Mouse (Mus musculus) forebrain, embryonic 11.5 days (tissue): Measurements from ENCODE around the gene Ern2. TPM values are rescaled to one million over a fixed set of nuclear protein-coding genes. Genes with fewer than 3 reads are reported as not detected.

Experiments
- ATAC-seq: fragments of 200-750 bp; cut with Nextera tagmentation; replicated peaks from 2 replicates; pipeline ENCODE4 v1.8.0; 2017; ENCODE audit warnings: moderate TSS enrichment; ENCODE audit not compliant: low FRiP score
- DNase-seq: peaks from one replicate; pipeline ENCODE4 v3.0.0-alpha.2; 2017; ENCODE audit warnings: low spot score
- H3K27ac ChIP-seq: fragments of 300-500 bp; sonication (generic); 2 replicates; pipeline ENCODE4 v1.5.1; 2014; ENCODE audit warnings: low read depth, low read length
- H3K27me3 ChIP-seq: fragments of 300-500 bp; sonication (generic); 2 replicates; pipeline ENCODE4 v1.6.1; 2014; ENCODE audit warnings: mild to moderate bottlenecking, low read length, mixed read lengths; ENCODE audit not compliant: control insufficient read depth, insufficient read depth
- H3K36me3 ChIP-seq: fragments of 300-500 bp; sonication (generic); 2 replicates; pipeline ENCODE4 v1.6.1; 2014; ENCODE audit warnings: mild to moderate bottlenecking, low read length, moderate library complexity, mixed read lengths; ENCODE audit not compliant: control insufficient read depth, insufficient read depth
- H3K4me1 ChIP-seq: fragments of 300-500 bp; sonication (generic); replicated peaks from 2 replicates; pipeline ENCODE4 v1.6.1; 2014; ENCODE audit warnings: low read length, mixed read lengths; ENCODE audit not compliant: control insufficient read depth, insufficient read depth
- H3K4me2 ChIP-seq: fragments of 300-500 bp; sonication (generic); 2 replicates; pipeline ENCODE4 v1.6.1; 2014; ENCODE audit warnings: low read depth, mild to moderate bottlenecking, low read length, moderate library complexity, mixed read lengths; ENCODE audit not compliant: severe bottlenecking
- H3K4me3 ChIP-seq: fragments of 300-500 bp; sonication (generic); 2 replicates; pipeline ENCODE4 v1.5.1; 2014; ENCODE audit warnings: low read depth, low read length
- H3K9ac ChIP-seq: fragments of 300-500 bp; sonication (generic); 2 replicates; pipeline ENCODE4 v1.6.1; 2014; ENCODE audit warnings: low read length
- H3K9me3 ChIP-seq: fragments of 300-500 bp; sonication (generic); 2 replicates; pipeline ENCODE4 v1.6.1; 2016; ENCODE audit warnings: low read length, mixed read lengths; ENCODE audit not compliant: control insufficient read depth
- WGBS: fragments of 180-500 bp; shearing (Covaris S2); extraction: QIAGEN DNeasy Blood & Tissue Kit; methylation state at CpG from one replicate; pipeline ENCODE4 v1.1.7; 2014; 5-methylcytosine and 5-hydroxymethylcytosine counted together
- polyA plus RNA-seq: library from polyadenylated mRNA; unstranded; fragments of >200 nt; fragmentation: Nextera tagmentation; extraction: Ambion mirVana; gene quantifications from 2 replicates; pipeline ENCODE4 v1.2.1, GENCODE M21; 2014

The Ern2 gene
- polyA plus RNA-seq, 1 experiment from 2014 or later: 0.23 TPM

DNA sequence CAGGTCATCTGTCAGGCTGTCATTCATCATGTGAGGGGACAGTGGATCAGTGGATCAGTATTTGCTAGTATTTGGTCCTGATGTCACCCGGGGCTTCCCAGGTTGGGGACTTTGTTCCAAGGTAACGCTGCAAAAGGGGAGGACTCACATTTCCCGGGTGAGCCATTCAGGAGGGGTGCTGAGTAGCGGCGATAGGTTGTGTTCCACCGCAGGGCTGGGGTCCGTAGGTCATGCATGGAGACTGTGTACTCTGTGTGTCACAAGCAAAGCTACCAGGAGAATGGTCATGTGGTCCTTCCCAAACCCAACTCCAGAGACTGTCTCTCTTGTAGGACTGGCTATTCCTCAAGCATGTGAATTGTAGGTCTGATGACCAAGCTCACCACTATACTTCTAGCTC is 5.3 kb downstream of the Ern2 start:
- Histone ChIP-seq H3K4me2 (no peak overlapping the region), H3K9ac (no peak overlapping the region), H3K36me3 (no peaks in the 10 kb centered on the region), H3K9me3 (no peaks in the 10 kb centered on the region), H3K4me3 (no peak overlapping the region), H3K27me3 (no peaks in the 10 kb centered on the region), H3K27ac (no peak overlapping the region), H3K4me1 (no peaks in the 10 kb centered on the region)
- ATAC-seq: no peak
- DNase-seq: no peak
- 90% methylated on average over 7 of the region's 7 CpGs for WGBS

DNA sequence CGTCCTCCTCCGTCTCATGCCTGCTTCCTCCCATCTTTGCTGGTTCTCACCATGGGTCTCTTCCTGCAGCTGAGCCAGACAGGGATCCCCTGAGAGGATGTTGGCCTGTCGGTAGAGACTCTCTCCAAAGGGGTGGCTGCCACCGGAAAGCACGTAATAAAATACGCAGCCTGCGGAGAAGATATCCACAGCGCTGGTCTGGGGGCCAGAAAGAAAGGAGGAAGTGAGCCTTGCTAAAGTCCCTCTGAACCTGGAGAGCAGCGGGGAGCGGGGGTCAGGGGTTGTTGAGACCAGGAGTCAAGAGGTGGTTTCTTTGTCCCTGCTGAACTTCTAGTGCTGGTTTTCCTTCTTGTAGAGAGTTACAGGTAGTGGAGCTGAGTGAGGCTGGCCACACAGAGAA is 14.4 kb downstream of the Ern2 start:
- ATAC-seq: no peak
- no peak for DNase-seq
- H3K27me3 ChIP-seq: no peaks in the 10 kb centered on the region
- no peaks in the 10 kb centered on the region for H3K9me3 ChIP-seq
- H3K4me1 ChIP-seq: no peaks in the 10 kb centered on the region
- no peak overlapping the region for H3K27ac ChIP-seq
- H3K4me2 ChIP-seq: no peak overlapping the region
- H3K4me3 ChIP-seq: no peak overlapping the region
- 78% methylated on average over 10 of the region's 10 CpGs for WGBS
- H3K9ac ChIP-seq: no peak overlapping the region
- H3K36me3 ChIP-seq: peaks cover 29% of the 10 kb centered on the region

DNA sequence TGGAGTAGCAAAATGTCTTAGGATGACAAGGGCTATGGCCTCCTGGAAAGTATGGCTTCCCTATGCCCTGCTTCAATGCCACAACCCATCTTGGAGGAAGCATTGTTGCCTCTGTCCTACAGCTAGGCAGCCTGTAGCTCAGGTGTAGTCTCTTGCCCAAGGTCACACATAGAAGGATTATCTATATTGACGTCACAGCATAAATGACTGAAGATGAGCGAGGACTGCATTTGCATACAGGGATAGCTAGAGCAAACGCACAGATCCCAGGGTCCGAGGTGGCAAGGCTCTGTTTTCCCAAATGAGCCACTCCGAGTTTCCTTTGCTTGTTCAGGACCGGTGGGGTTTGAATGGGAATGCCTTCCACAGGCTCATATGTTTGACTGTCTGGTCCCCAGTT is 15.3 kb downstream of the Ern2 start:
- H3K36me3 ChIP-seq: peaks cover 38% of the 10 kb centered on the region
- WGBS: 85% methylated on average over 6 of the region's 6 CpGs

DNA sequence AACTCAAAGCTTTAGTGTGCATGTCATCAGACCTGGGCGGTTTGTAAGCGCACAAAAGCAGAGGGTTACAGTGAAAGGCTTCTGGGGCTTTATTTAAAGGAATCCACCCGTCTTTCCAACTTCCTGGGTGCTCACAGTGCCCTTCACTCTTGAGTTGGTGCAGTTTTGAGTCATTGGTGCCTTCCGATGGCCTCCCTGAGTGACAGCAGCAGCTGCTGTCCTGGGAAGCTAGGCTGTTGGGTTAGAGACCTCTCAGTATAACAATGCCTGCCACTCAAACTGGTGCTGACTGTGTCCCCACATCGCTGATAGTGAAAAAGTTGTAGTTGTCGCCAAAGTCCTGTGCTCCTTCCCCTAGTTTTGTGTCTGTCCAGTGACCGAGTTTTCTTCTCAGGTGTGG is 18.8 kb downstream of the Ern2 start:
- Histone ChIP-seq H3K4me3 (no peak overlapping the region), H3K27ac (no peak overlapping the region), H3K9ac (no peak overlapping the region), H3K4me2 (no peak overlapping the region), H3K36me3 (peaks cover 47% of the 10 kb centered on the region), H3K27me3 (no peaks in the 10 kb centered on the region), H3K4me1 (no peaks in the 10 kb centered on the region), H3K9me3 (no peaks in the 10 kb centered on the region)
- WGBS: 92% methylated on average over 7 of the region's 7 CpGs
- ATAC-seq (no peak), DNase-seq (no peak)

More for the DNA sequence above, 15.3 kb downstream of the Ern2 start:
- DNase-seq (no peak), ATAC-seq (no peak)
- H3K27me3 ChIP-seq: no peaks in the 10 kb centered on the region
- H3K4me1 ChIP-seq: no peaks in the 10 kb centered on the region
- H3K4me2 ChIP-seq: no peak overlapping the region
- H3K27ac ChIP-seq: no peak overlapping the region
- no peak overlapping the region for H3K9ac ChIP-seq
- no peak overlapping the region for H3K4me3 ChIP-seq
- no peaks in the 10 kb centered on the region for H3K9me3 ChIP-seq

- H3K4me1 ChIP-seq: peaks cover 8% of the 10 kb centered on the region
- no peaks in the 10 kb centered on the region for H3K9me3 ChIP-seq
- H3K4me3 ChIP-seq: no peak overlapping the region
- ATAC-seq (no peak), DNase-seq (no peak)
- H3K9ac ChIP-seq: no peak overlapping the region
- H3K27ac ChIP-seq: no peak overlapping the region
- no peaks in the 10 kb centered on the region for H3K27me3 ChIP-seq
- no peak overlapping the region for H3K4me2 ChIP-seq
- WGBS: 91% methylated on average over 8 of the region's 8 CpGs
- H3K36me3 ChIP-seq: peaks cover 39% of the 10 kb centered on the region
These were observed 22.2 kb downstream of the Ern2 start for GRCm38 (mm10) chr7:122163766-122164165.

- Histone ChIP-seq H3K27me3 (no peaks in the 10 kb centered on the region), H3K4me1 (peaks cover 10% of the 10 kb centered on the region), H3K4me2 (peak overlapping the region; percentile 87), H3K27ac (peak overlapping the region; percentile 73; the same call in 1 of the 2 replicates), H3K36me3 (peaks cover 10% of the 10 kb centered on the region; the same call in 1 of the 2 replicates), H3K9ac (peak overlapping the region; percentile 92), H3K4me3 (peak overlapping the region; percentile 77), H3K9me3 (no peaks in the 10 kb centered on the region)
- ATAC-seq (no peak), DNase-seq (peak; percentile 60)
- 1% methylated on average over 11 of the region's 12 CpGs for WGBS
These were observed 26.0 kb downstream of the Ern2 start for GRCm38 (mm10) chr7:122160037-122160436.

DNA sequence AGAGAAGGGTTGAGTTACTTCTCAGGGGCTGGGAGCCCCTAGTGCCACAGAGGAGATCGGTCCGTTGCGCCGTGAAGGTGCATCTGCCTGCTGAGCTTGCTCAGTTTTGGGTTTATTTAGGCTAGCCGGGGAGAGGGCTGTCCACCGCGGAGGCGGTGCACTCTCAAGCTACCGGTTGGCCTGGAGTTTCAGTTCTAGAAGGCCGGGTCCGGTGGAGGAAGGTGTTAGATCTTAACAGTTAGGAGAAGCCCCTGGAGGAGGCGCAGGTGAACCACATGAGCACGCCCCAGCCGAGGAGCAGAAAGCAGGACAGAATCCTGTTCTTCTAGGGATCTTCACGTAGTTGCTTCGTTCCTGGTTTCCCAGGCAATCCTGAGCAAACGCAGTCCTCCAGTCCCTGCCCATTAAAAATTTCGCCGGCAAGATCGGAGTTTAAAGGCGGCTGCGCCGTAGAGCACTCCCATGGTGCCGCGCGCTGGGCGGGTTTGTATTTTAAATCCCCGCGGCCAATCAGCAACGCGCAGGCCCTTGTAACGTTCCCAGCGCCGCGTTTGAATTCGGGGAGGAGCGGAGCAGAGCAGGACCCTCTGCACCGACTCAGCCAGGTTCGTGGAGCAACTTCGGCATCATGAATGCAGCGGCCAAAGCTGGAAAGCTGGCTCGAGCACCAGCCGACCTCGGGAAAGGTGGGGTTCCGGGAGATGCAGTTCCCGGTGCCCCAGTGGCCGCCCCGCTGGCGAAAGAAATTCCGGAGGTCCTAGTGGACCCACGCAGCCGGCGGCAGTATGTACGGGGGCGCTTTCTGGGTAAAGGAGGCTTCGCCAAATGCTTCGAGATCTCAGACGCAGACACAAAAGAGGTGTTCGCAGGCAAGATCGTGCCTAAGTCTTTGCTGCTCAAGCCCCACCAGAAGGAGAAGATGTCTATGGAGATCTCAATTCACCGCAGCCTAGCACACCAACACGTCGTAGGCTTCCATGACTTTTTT is 26.8 kb downstream of the Ern2 start, which contains the start of gene Plk1:
Plk1 (plus strand) TSS at position 525 of the 988 bp plus-strand sequence.
- under 1% methylated on average over 63 of the region's 63 CpGs for WGBS
- peaks cover 10% of the 10 kb centered on the region for H3K4me1 ChIP-seq
- ATAC-seq (peak; percentile 91), DNase-seq (peak; percentile 93)
- H3K27me3 ChIP-seq: no peaks in the 10 kb centered on the region
- peaks cover 7% of the 10 kb centered on the region; the same call in 1 of the 2 replicates for H3K36me3 ChIP-seq
- peak within 1 kb of the TSS; percentile 92 for H3K9ac ChIP-seq
- H3K4me2 ChIP-seq: peak within 1 kb of the TSS; percentile 87
- H3K9me3 ChIP-seq: no peaks in the 10 kb centered on the region
- H3K27ac ChIP-seq: peak within 1 kb of the TSS; percentile 89
- H3K4me3 ChIP-seq: peak within 1 kb of the TSS; percentile 77

- no peaks in the 10 kb centered on the region for H3K9me3 ChIP-seq
- H3K36me3 ChIP-seq: peaks cover 3% of the 10 kb centered on the region; the same call in 1 of the 2 replicates
- peak overlapping the region; percentile 77 for H3K4me3 ChIP-seq
- no peaks in the 10 kb centered on the region for H3K27me3 ChIP-seq
- H3K4me2 ChIP-seq: peak overlapping the region; percentile 87
- ATAC-seq (peak; percentile 17; the same call in 1 of the 2 replicates), DNase-seq (no peak)
- peaks cover 10% of the 10 kb centered on the region for H3K4me1 ChIP-seq
- peak overlapping the region; percentile 89 for H3K27ac ChIP-seq
- H3K9ac ChIP-seq: peak overlapping the region; percentile 92
- WGBS: 5% methylated on average over 13 of the region's 13 CpGs
These were observed 27.5 kb downstream of the Ern2 start for GRCm38 (mm10) chr7:122158488-122158887.
